Mouse (Mus musculus) kidney, postnatal 10 days (tissue): ENCODE data around the gene Ugt1a7c.
"Not testable (repeated sequence)": the region's sequence is repeated elsewhere in the genome, so short reads cannot be mapped to it uniquely, and the experiment has no call there.

Experiments used
- DNase-seq: peaks from one replicate; pipeline ENCODE4 v3.0.0; 2021; ENCODE audit warnings: mixed read lengths

Ugt1a7c gene

DNA sequence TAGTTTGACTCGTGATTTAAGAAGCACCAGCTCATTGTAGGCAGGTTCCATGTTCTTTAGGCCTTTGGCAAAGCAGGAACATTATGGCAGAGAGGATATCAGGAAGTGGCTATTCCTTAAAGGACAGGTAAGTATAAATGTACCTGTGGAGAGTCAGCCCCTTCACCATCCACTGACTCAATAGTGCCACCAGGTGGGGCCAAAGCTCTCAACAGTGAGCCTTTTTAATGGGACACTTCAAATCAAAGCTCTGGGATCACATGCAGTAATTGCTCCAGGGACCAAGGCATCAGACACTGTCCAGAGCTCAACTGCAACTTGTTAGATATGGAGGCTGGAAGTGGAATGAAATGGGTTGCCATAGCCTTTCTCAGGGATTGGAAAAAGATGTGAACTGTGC, 26.7 kb downstream of the Ugt1a7c start:
- peak; percentile 61 for DNase-seq

DNA sequence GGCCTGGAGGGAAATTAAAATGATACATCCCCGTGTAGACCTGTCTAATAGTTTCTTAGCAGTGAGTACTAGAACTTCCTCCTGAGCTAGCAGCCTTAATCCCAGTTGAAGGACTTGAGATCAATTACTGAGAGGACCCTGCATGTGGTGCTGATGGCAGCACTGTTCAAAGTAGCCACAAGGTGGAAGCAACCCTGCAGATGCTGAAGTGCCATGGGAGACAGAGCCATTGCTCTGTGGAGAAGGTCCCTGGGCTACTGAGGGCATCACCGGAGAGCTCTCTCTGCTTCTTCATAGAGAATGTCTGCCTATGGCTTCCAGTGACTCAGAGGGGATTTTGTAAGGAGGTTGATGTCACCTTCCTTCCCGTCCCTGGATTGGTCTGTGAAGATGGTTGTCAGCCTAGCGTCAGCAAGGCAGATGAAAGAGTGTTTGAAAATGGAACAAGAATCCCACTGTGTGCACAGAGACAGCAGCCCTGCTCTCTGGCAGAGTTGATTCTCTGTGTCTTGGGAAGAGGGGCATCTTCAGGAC, 31.0 kb downstream of the Ugt1a7c start:
- peak; percentile 27 for DNase-seq

DNA sequence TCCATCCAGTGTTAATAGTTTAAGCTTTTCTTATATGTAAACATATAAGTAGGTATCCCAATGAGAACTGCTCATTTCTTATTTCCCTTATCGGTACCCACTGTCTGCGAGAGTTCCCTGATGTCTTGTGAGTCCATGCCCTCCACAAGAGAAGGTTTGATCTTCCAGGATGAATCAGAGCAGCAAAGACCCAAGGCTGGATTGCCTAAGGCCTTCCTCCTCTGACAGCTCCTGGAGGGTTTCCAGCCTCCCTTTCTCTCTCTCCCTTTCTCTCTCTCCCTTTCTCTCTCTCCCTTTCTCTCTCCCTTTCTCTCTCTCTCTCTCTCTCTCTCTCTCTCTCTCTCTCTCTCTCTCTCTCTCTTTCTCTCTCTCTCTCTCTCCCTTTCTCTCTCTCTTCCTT, 34.2 kb downstream of the Ugt1a7c start:
- not testable (repeated sequence) for DNase-seq

DNA sequence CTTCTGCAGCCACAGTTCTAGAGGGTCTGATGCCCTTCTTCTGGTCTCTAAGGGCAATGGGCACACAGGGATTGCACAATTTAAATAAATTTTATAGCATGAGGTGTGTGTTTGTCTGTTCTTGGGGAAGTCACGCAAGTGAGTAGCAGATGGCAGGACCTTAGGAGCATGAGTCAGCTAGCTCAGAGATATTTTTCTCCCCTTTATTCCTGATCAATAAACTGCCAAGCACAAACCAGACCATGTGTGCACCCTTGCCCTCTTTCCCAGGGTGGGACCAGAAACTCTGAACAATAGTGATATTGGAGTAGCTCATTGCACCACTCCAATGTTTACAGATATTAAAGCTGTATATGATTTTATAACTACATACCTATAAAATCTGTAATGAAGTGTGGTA, 35.4 kb downstream of the Ugt1a7c start:
- not testable (repeated sequence) for DNase-seq

DNA sequence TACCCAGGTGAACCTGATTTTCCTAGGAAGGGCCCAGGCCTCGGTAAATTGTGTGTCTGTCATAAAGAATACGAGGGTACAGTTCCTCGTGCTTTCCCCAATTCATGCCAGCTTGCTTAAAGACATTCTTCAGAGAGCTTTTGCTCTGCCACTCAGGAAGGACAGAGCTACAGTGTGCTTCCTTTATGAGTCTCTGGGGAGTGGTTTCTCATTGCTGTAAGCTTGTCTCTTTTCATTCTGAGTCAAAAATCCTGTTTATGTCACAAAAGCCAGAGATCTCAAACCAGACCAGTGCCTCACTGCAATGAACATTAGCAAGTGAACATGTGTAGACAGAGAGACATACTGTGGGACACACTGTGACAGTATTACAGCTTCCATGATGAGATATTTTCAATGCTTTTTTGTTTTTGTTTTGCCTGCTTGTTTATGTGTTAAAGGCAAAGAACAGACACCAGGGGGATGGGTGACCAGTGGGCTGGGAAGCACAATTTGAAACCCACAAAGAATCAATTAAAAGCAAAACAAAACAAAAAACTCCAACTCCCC, 39.1 kb downstream of the Ugt1a7c start:
- DNase-seq: no peak

DNA sequence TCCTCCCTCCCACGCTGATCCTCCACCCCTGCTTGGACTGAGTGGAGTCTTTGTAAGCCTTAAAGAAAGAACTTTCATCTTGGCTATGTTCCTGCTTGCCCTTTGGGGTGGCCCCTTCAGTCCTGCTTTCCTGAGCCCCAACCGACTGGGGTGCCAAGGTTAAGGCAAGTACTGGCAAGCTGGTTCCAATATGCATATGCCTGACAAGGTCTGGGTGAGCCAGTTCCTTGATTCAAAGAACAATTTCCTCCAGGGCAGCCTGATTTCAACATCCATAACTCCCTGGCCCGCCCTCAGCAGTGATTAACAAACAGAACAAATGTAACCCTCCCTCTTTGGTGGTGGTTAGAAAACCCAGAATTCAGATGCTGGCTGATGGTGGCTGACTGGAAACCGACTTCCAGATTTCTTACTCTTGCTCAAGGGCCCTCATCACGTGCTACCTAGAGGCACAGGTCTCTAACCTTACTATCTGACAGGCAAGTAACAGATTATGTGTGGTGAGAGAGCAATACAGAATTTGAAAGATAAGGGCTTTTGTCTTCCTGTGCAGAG, 39.7 kb downstream of the Ugt1a7c start, which contains the start of gene Ugt1a6a:
Gene Ugt1a6a, plus strand, starts transcription at position 353 of the 555 bp plus-strand sequence.
- peak; percentile 32 for DNase-seq

DNA sequence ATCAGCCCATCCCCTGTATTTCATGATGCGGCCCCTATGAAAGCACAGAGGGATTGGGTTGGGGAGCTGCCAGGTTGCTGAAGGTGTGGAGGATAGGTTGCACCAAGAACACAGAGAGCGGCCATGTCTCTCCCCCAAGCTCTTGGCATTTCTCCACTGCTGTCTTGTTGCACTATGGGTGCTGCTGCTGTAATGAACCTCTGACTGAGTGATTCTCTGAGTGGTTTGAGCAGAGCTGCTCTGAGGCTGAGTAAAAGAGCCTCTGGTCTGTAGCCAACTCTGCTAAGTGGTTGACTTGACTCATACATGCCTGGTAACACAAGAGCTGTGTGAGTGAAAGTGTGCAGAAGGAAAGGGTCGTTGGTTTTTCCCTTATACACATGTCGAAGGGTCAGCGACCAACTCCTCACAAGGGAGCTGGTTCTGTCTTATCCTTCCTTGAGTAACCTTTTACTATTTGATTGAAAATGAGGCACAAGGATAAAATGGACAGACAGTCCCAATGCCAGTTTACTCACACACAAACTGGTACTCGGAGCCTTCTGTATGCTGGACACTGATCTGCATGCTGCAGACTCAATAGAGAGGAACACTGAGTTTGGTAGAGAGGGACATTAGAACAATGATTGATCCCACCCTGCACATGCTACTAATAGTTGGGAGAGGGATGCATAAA, 40.5 kb downstream of the Ugt1a7c start:
- DNase-seq: not testable (repeated sequence)

DNA sequence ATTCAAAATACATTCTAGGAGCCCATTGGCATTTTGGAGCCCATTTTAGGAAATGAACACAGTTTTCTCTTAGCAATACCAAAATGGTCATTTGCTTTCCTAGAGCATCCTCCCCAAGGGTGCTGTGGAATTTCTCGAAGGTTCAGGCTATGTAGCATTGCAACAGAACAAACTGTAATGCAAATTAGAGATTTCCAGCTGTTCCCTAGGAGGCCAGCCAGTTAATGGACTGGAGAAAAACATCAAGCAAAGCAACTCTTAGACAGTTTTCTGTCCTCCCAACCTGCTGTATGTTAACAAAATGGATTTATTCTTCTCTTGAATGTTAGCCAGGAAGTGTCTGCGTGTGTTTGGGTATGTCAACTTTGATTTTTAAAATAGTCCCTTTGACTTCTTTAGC, 41.8 kb downstream of the Ugt1a7c start:
- peak; percentile 24 for DNase-seq

DNA sequence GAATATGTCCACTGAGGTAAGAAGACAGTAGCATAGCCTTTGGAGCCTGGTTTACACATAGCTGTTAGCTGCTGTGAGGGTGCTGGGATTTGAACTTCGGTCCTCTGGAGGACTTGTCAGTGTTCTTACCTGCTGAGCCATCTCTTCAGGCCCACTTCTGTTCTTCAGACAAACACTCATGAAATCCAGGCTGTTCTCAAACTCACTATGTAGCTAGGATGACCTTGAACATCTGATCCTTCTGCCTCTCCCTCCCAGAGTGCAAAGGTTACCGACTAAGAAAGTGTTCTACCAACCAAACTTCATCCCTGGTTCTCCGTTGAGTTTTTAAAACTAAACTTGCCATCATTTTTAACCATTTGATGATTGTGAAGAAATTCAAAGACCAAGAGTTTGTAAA, 42.4 kb downstream of the Ugt1a7c start:
- DNase-seq: no peak

DNA sequence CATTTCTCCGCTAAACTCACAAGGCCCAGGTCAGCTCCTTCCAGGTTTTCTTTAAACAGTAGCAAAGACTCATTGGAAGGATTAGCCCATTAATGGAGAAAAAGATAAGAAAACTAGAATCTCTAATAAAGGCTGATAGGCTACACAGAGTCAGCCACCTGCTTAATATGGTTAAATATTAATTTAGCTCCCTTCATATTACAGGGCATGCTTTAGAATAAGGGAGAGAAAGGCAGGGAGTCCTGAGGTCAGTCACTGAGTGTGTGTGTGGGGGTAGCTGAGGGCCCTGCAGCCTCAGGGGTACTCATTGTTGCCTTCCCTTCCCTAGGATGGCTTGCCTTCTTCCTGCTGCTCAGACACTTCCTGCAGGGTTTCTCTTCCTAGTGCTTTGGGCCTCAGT, 43.3 kb downstream of the Ugt1a7c start:
- DNase-seq: no peak

DNA sequence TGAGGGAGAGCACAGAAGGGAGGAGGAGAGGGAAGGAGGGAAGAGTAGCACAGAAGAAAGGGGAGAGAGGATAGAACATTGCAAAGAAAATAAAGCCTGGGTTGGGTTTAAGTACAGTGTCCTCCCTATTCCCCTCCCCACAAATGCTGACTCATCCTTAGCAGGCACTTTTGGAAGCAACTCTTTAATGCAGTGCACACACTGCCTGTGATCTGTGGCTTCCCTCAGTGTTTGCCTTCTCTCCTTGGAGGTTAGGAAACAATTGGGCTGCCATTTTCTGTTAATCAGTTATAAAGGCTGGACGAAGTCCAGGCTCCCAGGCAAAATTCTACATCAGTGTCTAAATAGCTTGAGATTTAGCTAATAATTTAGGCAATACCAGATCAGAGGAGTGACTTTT, 45.6 kb downstream of the Ugt1a7c start:
- DNase-seq: peak; percentile 55

DNA sequence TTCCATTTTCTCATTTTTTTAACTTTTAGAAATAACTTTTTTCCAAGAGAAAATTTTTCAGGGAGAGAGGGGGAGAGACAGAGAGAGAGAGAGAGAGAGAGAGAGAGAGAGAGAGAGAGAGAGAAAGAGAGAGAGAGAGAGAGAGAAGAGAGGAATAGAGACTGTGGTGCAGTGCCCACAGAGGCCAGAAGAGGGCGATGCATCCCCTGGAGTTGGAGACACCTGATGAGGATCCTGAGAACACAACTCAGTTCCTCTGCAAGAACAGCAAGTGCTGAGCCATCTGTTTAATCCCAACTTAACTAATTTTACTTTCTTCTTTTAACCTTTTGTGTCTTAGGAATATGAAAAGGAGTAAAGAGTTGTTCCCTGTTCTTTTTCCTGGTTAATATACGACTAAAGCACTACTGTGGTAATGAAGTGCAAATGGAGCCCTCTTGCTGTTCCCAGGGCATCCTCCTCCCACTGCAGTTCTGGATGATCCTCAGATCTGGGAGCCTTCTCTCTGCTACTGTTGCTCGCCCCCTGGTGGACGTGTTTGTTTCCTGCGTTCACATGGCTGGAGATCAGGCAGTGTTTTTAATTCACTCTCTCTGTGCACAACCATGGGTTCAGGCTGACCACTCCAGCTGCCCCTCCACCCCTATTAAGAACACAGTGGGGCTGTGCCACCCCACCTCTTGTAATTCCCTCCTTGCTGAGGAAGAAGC, 49.3 kb downstream of the Ugt1a7c start:
- DNase-seq: peak; percentile 78

DNA sequence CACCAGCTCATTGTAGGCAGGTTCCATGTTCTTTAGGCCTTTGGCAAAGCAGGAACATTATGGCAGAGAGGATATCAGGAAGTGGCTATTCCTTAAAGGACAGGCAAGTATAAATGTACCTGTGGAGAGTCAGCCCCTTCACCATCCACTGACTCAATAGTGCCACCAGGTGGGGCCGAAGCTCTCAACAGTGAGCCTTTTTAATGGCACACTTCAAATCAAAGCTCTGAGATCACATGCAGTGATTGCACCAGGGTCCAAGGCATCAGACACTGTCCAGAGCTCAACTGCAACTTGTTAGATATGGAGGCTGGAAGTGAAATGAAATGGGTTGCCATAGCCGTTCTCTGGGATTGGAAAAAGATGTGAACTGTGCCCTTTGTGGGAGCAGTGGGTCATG, 50.4 kb downstream of the Ugt1a7c start:
- DNase-seq: peak; percentile 39

DNA sequence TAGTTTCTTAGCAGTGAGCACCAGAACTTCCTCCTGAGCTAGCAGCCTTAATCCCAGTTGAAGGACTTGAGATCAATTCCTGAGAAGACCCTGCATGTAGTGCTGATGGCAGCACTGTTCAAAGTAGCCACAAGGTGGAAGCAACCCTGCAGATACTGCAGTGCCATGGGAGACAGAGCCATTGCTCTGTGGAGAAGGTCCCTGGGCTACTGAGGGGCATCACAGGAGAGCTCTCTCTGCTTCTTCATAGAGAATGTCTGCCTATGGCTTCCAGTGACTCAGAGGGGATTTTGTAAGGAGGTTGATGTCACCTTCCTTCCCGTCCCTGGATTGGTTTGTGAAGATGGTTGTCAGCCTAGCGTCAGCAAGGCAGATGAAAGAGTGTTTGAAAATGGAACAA, 55.3 kb downstream of the Ugt1a7c start:
- DNase-seq: peak; percentile 40

DNA sequence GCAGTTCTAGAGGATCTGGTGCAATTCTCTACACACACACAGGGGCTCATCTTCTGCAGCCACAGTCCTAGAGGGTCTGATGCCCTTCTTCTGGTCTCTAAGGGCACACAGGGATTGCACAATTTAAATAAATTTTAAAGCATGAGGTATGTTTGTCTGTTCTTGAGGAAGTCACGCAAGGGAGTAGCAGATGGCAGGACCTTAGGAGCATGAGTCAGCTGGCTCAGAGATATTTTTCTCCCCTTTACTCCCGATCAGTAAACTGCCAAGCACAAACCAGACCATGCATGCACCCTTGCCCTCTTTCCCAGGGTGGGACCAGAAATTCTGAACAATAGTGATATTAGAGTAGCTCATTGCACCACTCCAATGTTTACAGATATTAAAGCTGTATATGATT, 63.6 kb downstream of the Ugt1a7c start:
- DNase-seq: no peak

DNA sequence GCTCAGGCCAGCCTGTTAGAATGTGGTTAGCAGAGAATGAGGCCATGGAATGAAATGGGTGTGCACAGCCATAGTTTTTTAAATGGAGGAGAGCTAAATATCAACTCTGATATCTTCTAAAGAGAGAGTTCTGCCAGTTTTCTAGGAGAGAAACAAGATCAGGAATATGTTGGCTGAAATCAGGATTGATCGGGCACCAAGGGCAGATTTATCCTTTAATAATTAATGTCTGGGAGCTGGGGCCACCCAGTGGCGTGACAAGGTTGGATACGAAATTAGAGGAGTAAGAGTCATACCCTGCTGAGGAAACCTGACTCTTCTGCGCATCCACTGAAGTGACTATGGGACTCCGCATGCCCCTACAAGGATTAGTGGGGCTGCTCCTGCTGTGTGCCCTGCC, 70.8 kb downstream of the Ugt1a7c start, which contains the start of gene Ugt1a5:
Gene Ugt1a5, plus strand, starts transcription at position 302 of the 400 bp plus-strand sequence.
- no peak for DNase-seq

DNA sequence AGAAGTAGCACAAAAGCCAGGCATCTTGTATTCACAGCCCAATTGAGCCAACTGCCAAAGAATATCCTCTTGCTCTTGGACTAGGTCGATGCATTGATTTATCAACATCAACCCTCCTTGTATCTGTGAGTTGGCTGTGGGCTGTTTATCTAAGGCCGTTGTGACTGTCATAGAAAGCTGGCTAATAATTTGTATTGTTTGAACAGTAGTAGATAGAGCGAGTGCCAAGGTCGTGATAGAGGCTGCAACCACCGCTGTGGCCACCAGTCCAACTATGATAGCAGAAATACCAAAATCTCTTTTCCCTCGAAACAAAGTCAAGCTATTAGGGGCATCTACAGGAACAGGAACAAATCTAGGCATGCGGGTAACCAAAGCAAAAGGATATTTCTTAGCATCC, 77.3 kb downstream of the Ugt1a7c start:
- not testable (repeated sequence) for DNase-seq

DNA sequence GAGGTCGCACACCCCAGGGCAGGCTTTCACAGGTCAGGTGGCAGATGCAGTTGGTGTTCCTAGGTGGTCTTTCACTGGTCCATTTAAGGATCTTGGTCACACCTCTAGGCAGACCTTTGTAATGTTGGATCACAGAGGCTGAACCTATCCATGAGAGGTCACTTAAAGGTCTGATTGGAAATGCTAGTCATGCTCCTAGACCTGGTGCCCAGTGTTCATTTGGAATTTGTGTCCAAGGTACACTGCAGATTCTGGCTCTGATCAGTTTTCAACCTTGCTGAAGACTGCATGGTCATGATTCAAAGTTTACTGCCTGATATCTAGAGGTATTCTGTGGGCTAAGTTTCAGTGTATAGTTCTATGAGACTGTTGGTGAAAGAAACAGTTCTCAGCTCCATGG, 84.8 kb downstream of the Ugt1a7c start:
- no peak for DNase-seq

DNA sequence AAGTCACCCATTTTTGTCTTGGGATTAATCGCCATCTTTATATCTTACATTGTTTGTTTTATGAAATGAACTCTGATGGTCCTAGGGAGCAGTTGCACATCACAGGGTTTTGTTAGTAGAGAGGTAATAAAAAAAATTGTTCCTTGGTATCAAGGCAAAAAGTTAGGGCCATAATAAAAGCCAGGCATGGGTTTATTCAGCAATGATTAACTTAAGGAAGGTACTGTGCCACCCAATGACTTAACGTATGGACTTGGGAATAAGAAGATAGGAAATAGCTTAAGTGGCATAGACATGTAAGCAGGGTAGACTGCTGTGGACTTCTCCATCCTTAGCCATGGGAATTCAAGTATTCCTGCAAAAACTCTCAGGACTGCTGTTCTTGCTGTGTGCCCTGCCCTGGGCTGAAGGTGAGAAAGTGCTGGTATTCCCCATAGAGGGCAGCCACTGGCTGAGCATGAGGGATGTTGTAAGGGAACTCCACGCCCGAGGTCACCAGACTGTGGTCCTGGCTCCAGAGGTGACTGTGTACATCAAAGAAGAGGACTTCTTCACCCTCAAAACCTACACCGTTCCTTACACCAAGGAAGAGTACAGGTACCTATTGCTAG, 91.6 kb downstream of the Ugt1a7c start:
- DNase-seq: no peak

DNA sequence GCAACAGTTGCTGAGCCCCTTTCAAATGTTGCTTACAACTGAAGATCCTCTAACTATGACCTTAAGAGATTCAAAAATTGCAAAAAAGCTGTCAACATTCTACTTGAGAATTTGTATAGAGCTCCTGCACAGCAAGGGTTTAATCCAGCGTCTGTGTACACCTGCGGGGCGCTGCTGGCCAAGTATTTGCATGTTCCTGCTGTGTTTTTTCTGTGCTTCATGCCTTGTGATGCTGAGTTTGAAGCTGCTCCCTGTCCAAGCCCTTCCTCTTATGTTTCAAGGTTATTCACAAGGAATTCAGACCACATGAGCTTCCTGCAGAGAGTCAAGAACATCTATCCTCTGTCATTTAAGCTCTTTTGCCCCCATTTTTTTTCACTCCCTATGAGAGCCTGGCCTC, 97.3 kb downstream of the Ugt1a7c start:
- DNase-seq: no peak

DNA sequence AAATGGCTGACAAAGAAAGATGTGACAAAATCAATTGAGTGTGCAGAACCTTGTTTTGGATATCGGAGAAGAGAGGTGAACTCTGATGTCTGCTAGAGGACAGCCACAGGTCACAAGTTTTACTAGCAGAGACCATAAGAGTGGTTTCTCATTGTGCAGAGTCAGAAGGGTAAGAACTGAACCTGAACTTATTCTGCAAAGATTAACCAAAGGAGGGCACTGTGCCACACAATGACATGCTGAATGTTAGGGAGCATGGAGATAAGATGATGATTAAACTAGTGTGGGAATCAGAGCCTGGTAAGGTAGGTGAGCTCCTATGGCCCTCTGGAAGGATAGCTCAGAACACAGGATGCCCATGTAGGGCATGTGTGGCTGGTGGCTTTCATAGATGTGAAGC, 100.8 kb downstream of the Ugt1a7c start:
- peak; percentile 70 for DNase-seq

DNA sequence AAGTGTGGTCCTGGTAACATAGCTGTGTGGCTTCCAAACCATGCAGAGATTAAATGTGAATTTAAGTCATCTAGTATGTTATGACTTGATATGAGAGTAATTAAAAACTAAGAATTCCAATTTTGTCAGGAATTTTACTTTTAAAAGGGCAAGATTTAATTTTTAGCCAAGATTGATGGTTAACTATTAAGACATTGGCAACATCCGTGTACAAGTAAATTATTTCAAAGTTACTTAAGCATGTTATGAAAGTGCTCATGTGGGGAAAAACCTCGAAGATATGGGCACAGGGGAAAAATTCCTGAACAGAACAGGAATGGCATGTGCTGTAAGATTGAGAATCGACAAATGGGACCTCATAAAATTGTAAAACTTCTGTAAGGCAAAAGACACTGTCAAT, 102.6 kb downstream of the Ugt1a7c start:
- DNase-seq: no peak

DNA sequence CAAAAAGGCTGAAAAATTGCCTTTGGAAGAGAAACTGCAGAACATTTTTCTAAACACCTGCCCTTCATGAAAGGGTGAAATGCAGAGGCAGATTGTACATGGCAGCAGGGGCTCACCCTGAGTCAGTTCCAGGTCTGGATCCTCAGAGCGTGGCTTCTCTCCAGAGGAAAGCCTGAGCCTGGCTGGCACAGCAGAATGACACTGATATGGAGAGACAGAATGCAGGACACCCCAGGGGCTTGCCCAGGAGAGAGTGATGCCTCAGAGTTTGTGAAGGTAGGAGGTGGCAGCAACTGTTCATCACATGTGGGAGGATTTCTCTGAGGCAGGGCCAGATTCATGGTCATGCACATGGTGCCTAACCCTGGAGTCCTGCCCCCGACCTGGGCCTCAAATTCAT, 105.1 kb downstream of the Ugt1a7c start:
- DNase-seq: no peak
